Mouse (Mus musculus) retina, embryonic 14.5 days (tissue): ENCODE results near the gene Slc13a2.

Experiments
- DNase-seq: peaks from one replicate; pipeline ENCODE4 v3.0.0-alpha.2; 2015; ENCODE audit warnings: low spot score

Gene Slc13a2

DNA sequence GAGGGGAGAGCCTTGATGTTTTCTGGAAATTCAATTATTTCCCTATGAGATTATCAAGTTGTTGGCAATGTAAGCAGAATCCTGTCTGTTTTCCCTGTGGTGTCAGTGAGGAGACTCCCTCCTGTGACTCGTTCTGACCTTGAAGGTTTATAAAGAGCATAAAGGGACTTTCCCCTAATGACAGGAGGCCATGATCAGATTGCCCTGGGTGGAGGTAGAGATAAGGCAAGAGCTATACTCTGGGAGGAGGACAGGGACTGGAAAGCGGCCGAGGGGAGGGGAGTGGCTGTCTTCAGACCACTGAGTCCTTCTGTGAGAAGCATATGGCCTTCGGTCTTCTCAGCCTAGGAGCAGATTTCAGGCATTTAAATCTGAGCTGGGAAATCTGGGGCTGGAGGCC is 12.0 kb upstream of the Slc13a2 start:
- no peak for DNase-seq

- DNase-seq, result no peak
Measured at GRCm38 (mm10) chr11:78431176-78431575, 9.2 kb upstream of the Slc13a2 start.

DNA sequence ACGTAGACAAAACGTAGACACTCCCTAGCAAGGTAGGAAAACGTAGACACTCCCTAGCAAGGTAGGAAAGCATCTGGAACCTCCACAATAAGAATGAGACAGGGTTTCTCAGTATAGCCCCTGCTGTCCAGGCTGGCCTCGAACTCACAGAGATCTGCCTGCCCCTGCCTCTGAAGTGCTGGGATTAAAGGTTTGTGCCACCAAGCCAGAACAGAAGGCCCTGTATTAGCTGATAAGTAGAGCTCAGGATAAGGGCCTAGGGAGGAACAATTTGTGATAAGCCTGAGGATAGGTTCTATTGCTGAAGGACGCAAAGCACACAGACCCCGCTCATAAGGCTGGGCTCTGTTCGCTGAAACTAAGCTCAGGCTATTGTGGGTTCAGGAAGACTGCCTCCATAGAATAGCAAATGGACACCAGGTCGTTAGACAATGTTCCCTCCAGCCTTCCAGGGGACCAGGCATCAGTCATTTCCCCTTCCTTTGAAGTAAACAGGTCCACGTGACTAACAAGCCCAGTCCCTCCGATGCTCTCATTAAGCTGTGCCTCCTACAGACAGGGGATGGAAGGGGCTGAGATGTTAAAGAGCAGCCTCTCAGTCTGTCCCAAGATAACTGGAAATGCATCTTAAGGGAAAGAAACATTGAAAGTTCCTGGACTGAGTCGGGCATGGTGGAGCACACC is 8.3 kb upstream of the Slc13a2 start:
- no peak for DNase-seq

DNA sequence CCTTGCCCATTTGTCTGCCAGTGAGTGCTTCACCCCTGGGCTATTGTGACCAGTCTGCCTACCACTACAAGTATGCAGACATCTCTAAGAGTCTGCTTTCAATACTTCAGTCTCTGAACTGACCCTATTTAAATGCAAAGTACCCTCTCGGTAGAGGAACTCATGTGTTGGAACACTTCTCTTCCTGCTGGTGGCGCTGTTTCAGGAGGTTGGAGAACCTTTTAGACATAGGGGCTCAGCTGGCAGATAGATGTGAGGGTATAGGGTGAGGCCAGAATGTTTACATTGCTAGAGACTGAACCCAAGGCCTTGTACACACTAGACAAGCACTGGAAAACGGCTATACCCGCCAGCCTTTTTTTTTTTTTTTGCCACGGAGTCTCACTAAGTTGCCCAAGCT is 6.3 kb upstream of the Slc13a2 start:
- DNase-seq, result no peak

DNA sequence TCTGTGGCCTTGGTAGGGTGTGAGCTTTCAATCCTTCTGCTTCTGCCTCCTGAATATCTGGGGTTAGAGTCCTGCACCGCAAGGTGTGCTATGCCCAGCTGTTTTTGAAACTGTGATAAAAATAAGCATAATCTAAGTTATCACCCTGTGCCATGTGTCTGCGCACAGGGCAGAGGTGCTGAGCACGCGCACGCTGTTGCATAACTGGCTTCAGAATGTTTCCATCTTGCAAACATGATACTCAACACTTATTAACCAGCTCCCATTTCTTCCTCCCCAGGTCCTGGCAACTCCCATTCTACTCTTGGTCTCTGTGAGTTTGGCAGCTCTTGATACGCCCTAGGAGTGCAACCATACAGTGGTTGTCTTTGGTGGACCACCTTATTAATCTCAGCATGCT is 5.6 kb upstream of the Slc13a2 start:
- DNase-seq, result no peak

DNA sequence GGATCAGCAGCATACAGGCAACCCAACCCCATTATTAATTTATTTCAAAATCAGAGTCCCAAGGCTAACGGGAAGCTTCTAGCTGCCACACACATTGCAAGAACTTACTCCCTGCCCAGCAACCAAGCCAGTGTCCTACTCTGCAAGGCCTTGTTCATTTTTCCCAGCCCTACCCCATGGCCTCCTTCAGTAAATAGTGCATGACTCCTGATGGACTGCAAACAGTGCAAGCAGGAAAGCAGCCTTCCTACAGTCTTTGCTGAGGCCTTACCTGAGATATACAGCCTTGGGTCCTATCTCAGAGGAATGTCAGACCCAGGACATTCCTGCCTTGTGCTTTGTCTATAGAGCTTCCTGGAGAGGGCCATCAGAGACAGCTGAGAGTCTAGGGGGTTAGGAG is 3.6 kb upstream of the Slc13a2 start:
- DNase-seq, result no peak

DNA sequence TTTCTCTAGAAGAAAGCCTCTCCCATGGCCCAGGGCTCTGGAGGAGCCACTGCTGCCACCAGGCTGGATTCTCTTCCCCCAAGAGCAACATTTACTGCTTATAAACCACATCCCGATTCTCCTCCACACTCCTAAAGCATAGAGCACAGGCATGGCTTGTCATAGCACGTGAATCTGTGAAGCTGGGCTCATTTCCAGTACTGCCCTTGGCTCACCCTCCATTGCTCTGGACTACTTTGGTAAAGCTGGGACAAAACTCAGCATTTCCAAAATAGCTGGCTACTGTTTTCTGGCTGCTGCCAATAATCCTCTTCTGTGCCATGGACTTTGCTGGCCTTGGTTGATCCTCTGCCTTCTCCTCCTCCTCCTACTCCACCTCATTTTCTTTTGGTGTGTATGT is 2.3 kb upstream of the Slc13a2 start:
- DNase-seq, result no peak

GRCm38 (mm10) chr11:78421201-78422009 is 612 bp downstream of the Slc13a2 start:
- no peak for DNase-seq

GRCm38 (mm10) chr11:78420263-78420889 is 1.6 kb downstream of the Slc13a2 start:
- no peak for DNase-seq

DNA sequence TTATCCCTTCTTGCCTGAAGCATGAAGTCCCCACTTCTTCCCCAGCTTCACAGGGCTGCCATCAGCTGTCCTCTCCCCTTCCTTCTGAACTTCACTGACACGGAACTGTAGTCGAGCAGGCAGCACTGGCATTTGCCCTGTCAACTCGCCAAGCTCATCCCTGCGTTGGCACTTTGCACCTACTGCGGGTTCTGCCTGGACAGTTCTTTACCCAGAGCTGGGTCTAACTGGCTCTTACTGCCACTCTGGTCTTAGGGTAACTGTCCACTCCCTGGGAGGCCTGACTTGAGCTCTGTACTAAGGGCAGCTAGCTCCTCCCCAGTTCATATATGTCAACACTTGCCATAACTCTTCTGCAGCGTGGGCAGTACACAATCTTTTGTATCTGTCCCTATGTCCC is 5.2 kb downstream of the Slc13a2 start:
- DNase-seq, result no peak

DNA sequence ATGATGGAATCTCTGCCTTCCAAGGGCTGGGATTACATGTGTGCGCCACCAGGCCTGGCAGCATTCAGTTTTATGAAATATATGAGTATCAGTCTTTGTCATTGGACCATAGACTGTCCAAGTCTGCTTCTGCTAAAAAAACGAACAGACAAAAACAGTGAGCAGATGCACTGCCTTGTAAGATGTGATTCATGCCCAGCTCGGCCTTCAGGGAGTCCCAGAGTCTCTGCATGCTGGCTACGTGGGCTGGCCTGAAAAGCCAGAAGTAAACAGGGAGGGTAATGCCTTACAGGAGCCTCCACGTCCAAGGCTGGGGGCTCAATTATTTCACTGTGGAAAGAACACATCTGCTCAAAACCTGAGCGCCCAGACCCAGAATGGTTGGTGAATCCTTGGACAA is 9.2 kb downstream of the Slc13a2 start:
- DNase-seq, result no peak

DNA sequence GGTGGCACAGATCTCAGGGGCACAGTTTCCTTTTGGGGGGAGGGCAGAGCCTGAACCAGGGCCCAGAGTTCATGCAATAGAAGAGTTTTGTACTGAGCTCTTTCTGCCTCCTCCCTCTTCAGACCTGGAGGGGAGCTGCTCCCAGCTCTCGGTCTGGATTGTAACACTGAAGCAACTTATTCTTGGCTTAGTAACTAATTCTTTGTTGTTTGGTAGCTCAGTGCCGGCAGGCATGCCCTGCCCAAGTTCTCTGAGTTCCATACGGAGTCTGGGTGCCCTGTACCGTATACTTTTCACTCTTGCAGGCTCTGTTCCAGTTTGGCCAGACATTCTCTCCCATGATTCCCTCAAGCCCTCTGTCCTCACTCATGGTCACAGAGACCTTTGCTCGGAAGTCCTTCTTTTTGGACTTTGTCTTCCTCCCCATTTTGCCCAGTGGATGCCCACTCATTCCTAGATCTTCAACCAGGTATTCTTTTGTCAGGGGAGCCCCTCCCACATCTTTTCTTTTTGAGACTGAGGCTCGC is 9.6 kb downstream of the Slc13a2 start:
- no peak for DNase-seq

DNA sequence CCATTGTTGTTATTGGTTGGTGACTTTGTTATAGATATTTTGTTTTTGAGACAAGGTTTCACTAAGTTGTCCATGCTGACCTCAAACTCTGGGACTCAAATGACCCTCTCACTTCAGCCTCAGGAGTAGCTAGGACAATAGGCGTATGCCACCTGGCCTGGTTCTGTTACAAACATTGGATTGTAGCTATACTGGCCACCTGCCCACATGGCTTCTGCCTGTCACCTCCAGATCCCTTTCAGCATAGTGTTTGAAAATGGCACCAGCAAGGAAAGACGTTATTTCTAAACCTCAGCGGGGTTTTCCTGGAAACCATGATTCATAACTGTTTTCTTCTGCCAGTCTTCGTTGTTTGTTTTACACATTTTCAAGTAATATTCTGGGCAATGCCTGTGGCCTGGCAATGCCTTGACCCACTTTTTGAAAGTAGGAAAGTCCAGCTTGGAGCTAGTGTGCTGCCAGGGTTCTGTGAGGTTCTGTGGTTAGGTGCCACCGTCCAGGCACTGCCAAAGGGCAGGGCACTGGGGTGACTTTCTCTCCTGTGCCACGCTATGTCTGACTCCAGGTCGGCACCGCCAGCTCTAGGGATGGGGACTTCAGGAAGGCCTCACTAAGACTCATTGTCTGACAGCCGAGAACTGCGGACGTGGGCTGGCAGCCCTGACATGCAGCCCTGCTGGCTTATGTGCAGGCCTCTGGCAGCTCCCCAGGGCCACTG is 10.3 kb downstream of the Slc13a2 start:
- DNase-seq, result no peak

GRCm38 (mm10) chr11:78408256-78409240 is 13.5 kb downstream of the Slc13a2 start:
- DNase-seq, result no peak

- no peak for DNase-seq
Measured at GRCm38 (mm10) chr11:78402062-78402461, 20.0 kb downstream of the Slc13a2 start.

DNA sequence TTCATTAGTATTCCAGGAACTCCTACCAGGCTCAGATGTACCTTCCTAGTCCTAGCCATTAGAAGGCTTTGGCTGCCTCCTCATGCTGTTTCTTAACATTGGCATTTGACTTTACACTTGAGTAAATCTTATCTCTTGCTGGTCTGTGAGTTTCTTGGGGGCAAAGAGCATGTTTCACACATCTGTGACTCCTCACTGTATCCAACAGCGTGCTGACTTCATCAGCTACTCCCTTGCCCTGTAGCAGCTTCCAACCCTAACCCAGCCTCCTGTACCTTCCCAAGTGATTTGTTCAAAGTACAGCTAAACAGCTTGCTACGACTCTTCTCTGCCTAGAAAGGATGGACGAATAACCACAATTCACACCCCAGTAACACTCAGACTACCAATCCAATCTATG is 20.5 kb downstream of the Slc13a2 start:
- no peak for DNase-seq

DNA sequence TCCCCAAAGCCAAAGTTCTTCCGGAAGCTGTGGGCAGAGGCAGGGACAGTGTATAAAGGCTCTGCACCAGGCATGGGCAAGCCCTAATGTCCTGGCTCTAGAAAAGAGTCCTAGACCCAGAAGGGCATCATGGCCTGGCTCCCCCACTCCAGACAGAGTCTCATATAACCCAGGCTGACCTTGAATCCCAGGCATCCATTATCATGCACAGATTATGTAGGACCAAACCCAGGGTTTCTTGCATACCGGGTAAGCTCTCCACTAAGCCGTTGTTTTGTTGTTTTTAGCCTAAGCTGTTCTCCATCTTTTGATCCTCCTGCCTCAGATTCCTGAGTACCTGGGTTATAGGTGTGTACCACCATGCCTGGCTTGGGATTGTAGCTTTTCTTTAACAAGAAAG is 21.1 kb downstream of the Slc13a2 start:
- DNase-seq, result no peak

GRCm38 (mm10) chr11:78399680-78400079 is 22.3 kb downstream of the Slc13a2 start:
- peak; percentile 89 for DNase-seq

DNA sequence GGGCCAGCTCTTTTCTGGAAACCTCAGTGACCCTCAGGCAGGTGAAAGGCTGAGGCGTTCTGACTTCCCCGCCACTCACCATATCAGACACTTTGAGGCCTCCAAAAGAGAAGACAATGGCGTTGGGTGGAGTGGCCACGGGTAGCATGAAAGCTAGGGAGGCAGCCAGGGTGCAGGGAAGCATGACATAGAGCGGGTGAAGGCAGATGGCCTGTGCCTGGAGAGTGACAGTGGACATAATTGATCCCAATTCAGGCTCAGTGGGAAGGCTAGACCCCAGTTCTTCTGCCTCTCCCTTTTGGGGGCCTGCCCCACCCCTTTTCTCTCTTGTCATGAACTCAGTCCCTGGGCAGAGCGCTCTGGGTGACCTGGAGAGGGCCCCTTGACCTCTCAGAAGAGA is 23.8 kb downstream of the Slc13a2 start:
- DNase-seq, result peak; percentile 37

DNA sequence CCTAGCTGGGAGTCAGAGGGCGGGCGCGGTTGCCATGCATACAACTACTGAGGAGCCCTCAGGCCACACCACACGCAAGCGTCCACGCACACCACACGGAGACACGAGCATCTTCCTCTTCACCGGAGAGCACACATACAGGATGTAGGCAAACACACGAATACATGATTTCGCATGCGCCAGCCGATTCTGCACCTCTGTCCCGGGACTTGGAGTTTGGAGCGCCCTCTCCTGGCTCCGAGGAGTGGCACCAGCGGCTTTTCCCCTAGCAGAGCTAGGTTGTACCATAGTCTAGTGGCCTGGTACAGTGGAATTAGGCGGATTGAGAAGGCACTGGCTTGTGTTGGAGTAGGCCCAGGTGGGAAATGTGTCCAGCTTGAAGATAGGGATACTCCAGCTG is 24.6 kb downstream of the Slc13a2 start:
- peak; percentile 82 for DNase-seq

DNA sequence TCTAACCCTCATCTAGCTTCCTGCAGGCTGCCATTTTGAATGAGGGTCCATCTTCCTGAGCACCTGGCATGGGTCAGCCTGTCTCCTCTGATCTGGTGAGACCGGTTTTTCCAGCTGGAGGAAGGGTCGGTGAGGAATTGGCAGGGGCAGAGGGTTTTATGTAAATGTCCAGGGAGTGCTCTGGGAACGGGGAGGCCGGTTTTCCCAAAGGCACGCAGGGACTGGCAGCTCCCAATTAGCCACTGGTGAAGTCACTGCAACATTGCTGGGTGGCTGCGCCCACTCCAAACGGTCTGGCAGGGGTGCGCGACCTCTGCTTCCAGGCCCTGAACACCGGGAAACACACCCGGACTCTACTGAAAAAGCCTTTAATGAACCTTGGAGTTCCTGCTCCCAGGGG is 25.1 kb downstream of the Slc13a2 start:
- DNase-seq, result no peak
